In the genomic region with DNA sequence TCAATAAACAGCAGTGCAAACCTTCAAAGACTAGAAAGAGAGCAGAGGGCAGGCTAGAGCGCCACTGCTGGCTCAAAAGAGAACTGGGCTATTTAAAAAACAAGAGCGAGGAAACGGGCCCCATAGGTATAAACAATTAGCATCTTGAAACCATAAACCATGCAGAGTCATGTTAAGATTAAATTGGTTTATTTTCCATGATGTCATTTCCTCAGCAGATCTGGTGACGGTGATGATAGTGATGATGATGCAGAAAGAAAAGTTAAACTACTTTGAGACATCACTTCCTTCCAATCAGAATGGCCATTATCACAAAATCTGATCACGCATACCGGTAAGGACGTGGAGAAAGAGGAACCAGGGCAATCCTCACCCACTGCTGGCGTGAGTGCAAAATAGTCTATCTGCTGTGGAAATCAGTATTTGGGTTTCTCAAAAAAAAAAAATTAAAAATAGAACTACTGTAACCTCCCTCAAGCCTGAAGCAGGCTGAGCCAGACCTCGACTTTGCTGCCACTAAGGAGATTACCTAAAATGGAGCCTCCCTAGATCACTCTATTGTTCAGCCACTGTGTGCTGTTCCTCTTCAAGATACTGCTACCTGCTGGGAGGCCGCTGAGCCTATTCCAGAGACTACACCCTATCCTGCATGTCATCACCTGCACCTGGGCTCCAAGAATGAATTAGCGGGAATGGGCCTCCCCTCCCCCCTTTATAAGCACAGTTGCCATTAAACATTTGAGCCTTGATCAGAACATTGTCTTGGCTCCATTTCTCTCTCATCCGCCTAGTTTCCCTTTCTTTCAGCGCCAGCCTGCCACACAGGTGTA, we compare ENCODE assay signal across 11 mouse cellular contexts. TPM values are rescaled to one million over a fixed set of nuclear protein-coding genes. Genes with fewer than 3 reads are reported as not detected.
DNase-seq lines count a peak whose midpoint lies in the region; ATAC-seq lines count a peak whose summit lies in the region.
"Had no signal": no experiment of that assay in that cellular context is flagged by ENCODE, and none has a peak within 500 bp of the region (broad histone marks: within the 10 kb centered on the region; RNA-seq: fewer than 3 reads in every experiment).

No protein-coding gene starts in this region.

- H3K9ac ChIP-seq in liver, embryonic 11.5 days (ENCODE audit: low read depth, low read length), result no peak overlapping the region
- H3K9ac ChIP-seq in liver, embryonic 12.5 days, result no peak overlapping the region
- H3K9ac ChIP-seq: heart, embryonic 15.5 days had no signal

- H3K27ac ChIP-seq in liver, embryonic 11.5 days (ENCODE audit: low read depth, low read length), result no peak overlapping the region
- H3K27ac ChIP-seq in liver, embryonic 12.5 days, result no peak overlapping the region
- H3K27ac ChIP-seq: heart, embryonic 15.5 days; limb, embryonic 10.5 days had no signal

- intact Hi-C loops in left cerebral cortex, postnatal 25 days (cut with DNase I), result no loop called here

- WGBS in liver, embryonic 11.5 days, result 44% methylated on average over 13 of the region's 13 CpGs
- 39% methylated on average over 13 of the region's 13 CpGs for WGBS in liver, embryonic 12.5 days (ENCODE audit: insufficient replicate concordance)

- H3K9me3 ChIP-seq in liver, embryonic 11.5 days (ENCODE audit: control insufficient read depth, low read length), result no peaks in the 10 kb centered on the region
- H3K9me3 ChIP-seq in liver, embryonic 12.5 days (replicated peaks), result no peaks in the 10 kb centered on the region
- H3K9me3 ChIP-seq: heart, embryonic 15.5 days; limb, embryonic 10.5 days had no signal

- peaks cover 4% of the 10 kb centered on the region; the same call in 1 of the 2 replicates for H3K4me1 ChIP-seq in liver, embryonic 11.5 days (replicated peaks; ENCODE audit: control insufficient read depth, insufficient read depth, low read length)
- H3K4me1 ChIP-seq in liver, embryonic 12.5 days, result no peaks in the 10 kb centered on the region

- 0 out of 2 replicates have a peak, but pooled peaks cover 3% of the 10 kb centered on the region for H3K27me3 ChIP-seq in liver, embryonic 11.5 days (replicated peaks; ENCODE audit: control insufficient read depth, insufficient read depth, low read length)
- peaks cover 32% of the 10 kb centered on the region for H3K27me3 ChIP-seq in liver, embryonic 12.5 days (replicated peaks)
- no peaks in the 10 kb centered on the region for H3K27me3 ChIP-seq in splenic B cell, adult 2 months (ENCODE audit: control insufficient read depth, insufficient read depth, low read length, poor library complexity, severe bottlenecking)
- H3K27me3 ChIP-seq: heart, embryonic 15.5 days had no signal

- ATAC-seq in liver, embryonic 11.5 days (replicated peaks; ENCODE audit: low FRiP score), result no peak
- ATAC-seq in liver, embryonic 12.5 days, result no peak
- ATAC-seq in CD4-positive, CD25-positive, alpha-beta regulatory T cell, adult 4 months, result peak; percentile 26
- peak; percentile 73 for ATAC-seq in granulocyte monocyte progenitor cell, adult 5-6 weeks (replicated peaks; ENCODE audit: poor library complexity, severe bottlenecking)

- H3K4me2 ChIP-seq in liver, embryonic 11.5 days, result no peak overlapping the region
- H3K4me2 ChIP-seq in liver, embryonic 12.5 days, result no peak overlapping the region
- H3K4me2 ChIP-seq: heart, embryonic 15.5 days had no signal

- H3K36me3 ChIP-seq in liver, embryonic 11.5 days (ENCODE audit: control insufficient read depth, insufficient read depth, low read length), result no peaks in the 10 kb centered on the region
- no peaks in the 10 kb centered on the region for H3K36me3 ChIP-seq in liver, embryonic 12.5 days
- H3K36me3 ChIP-seq in splenic B cell, adult 2 months (ENCODE audit: control insufficient read depth, insufficient read depth, low read length, poor library complexity, severe bottlenecking), result no peaks in the 10 kb centered on the region
- H3K36me3 ChIP-seq: heart, embryonic 15.5 days; limb, embryonic 10.5 days had no signal

- peak; percentile 15 for DNase-seq in liver, embryonic 11.5 days (ENCODE audit: low spot score)
- peak; percentile 90 for DNase-seq in splenic B cell, adult 2 months (ENCODE audit: low read depth, low spot score)
- DNase-seq in lung, postnatal 10 days, result no peak
- DNase-seq in left cerebral cortex, postnatal 25 days (ENCODE audit: low spot score in 2 of 2), result no peak
- no peak for DNase-seq in right cerebral cortex, postnatal 25 days
- DNase-seq: adrenal gland, adult 8-10 months had no signal

- H3K4me3 ChIP-seq in liver, embryonic 11.5 days (ENCODE audit: low read depth, low read length), result no peak overlapping the region
- H3K4me3 ChIP-seq in liver, embryonic 12.5 days, result no peak overlapping the region
- H3K4me3 ChIP-seq: heart, embryonic 15.5 days; limb, embryonic 10.5 days had no signal

RNA-seq across cellular contexts. Expression of a gene that starts 11.4 kb away (rescaled TPM):
- 723 and 790 TPM in 2 replicates for polyA plus RNA-seq in liver, embryonic 11.5 days (2014; fragmentation: Nextera tagmentation; extraction: Ambion mirVana)
- polyA plus RNA-seq in liver, embryonic 12.5 days (2016; fragmentation: Nextera tagmentation; extraction: Ambion mirVana), result 464 TPM in 2 replicates
- polyA plus RNA-seq in CD4-positive, CD25-positive, alpha-beta regulatory T cell, adult 4 months (2017; shearing (Covaris generic)), result 100 to 1,000 TPM; 633 to 791 TPM
- 545 and 554 TPM in 2 replicates for total RNA-seq in granulocyte monocyte progenitor cell, adult 5-6 weeks (2014; fragmentation: Nextera tagmentation)
- 769 and 935 TPM in 2 replicates for total RNA-seq in granulocyte monocyte progenitor cell, adult 5-6 weeks (2017)
- 100 to 1,000 TPM; 291 to 330 TPM for total RNA-seq in left cerebral cortex, postnatal 25 days (2021)

Comparison
In these comparisons a context has a peak if more than half of its experiments do, and no peak if none do; other contexts are left out.
1. ATAC-seq: peak in CD4-positive, CD25-positive, alpha-beta regulatory T cell, adult 4 months (single experiment) and granulocyte monocyte progenitor cell, adult 5-6 weeks (single experiment); none in liver, embryonic 11.5 days (single experiment) and liver, embryonic 12.5 days (single experiment).
2. DNase-seq: peak in liver, embryonic 11.5 days (single experiment) and splenic B cell, adult 2 months (single experiment); none in lung, postnatal 10 days (single experiment), left cerebral cortex, postnatal 25 days (0 of 2) and right cerebral cortex, postnatal 25 days (single experiment).